Comparison of ENCODE assay signal across 30 mouse cellular contexts in the genomic region with DNA sequence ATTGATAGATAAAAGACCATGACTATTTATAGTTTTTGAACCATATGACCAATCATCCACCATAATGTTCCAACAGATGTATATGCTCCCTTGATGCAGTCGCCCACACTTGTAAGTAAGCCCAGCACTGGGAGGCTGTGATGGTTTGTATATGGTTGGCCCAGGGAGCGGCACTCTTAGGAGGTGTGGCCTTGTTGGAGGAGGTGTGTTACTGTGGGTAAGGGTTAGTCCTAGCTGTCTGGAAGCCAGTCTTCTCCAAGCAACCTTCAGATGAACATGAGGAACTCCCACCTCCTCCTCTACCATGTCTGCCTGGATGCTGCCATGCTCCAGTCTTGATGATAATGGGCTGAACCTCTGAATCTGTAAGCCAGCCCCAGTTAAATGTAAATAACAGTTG.
"Had no signal": no experiment of that assay in that cellular context is flagged by ENCODE, and none has a peak within 500 bp of the region (broad histone marks: within the 10 kb centered on the region; RNA-seq: fewer than 3 reads in every experiment).

No protein-coding gene starts in this region.

- ATAC-seq: liver, embryonic 12.5 days; liver, postnatal 0 days; lung, postnatal 0 days; midbrain, embryonic 13.5 days; midbrain, embryonic 15.5 days; midbrain, embryonic 16.5 days had no signal

- H3K4me1 ChIP-seq: limb, embryonic 15.5 days; midbrain, embryonic 10.5 days; midbrain, embryonic 12.5 days; midbrain, embryonic 13.5 days; midbrain, embryonic 15.5 days; neural tube, embryonic 12.5 days; neural tube, embryonic 13.5 days had no signal

- H3K4me2 ChIP-seq: limb, embryonic 12.5 days; limb, embryonic 13.5 days; limb, embryonic 15.5 days; liver, embryonic 11.5 days; liver, embryonic 12.5 days; liver, embryonic 13.5 days; liver, embryonic 15.5 days; midbrain, embryonic 11.5 days; midbrain, embryonic 12.5 days; midbrain, embryonic 13.5 days; midbrain, embryonic 15.5 days; neural tube, embryonic 12.5 days; neural tube, embryonic 13.5 days had no signal

- DNase-seq: left cerebral cortex, postnatal 4 days; liver; liver, embryonic 13.5 days; liver, postnatal 0 days; lung, adult 18-20 months; lung, postnatal 10 days; lung, postnatal 14 days; lung, postnatal 36 days; midbrain, embryonic 14.5 days had no signal

- H3K27me3 ChIP-seq: limb, embryonic 12.5 days; limb, embryonic 13.5 days; limb, embryonic 15.5 days; liver, embryonic 12.5 days; liver, embryonic 13.5 days; liver, embryonic 15.5 days; megakaryocyte, embryonic 14.5 days; midbrain, embryonic 12.5 days; midbrain, embryonic 13.5 days; midbrain, embryonic 15.5 days; neural tube, embryonic 12.5 days; neural tube, embryonic 13.5 days had no signal

- H3K9ac ChIP-seq: limb, embryonic 12.5 days; limb, embryonic 13.5 days; limb, embryonic 15.5 days; liver, embryonic 12.5 days; liver, embryonic 13.5 days; liver, embryonic 14.5 days; liver, embryonic 15.5 days; liver, postnatal 0 days; midbrain, embryonic 12.5 days; midbrain, embryonic 13.5 days; midbrain, embryonic 15.5 days; neural tube, embryonic 12.5 days; neural tube, embryonic 13.5 days had no signal

- H3K4me3 ChIP-seq: left cerebral cortex, adult 2 months; limb, embryonic 10.5 days; limb, embryonic 12.5 days; limb, embryonic 13.5 days; limb, embryonic 15.5 days; liver, embryonic 12.5 days; liver, embryonic 13.5 days; liver, embryonic 15.5 days; megakaryocyte, embryonic 14.5 days; midbrain, embryonic 10.5 days; midbrain, embryonic 12.5 days; midbrain, embryonic 13.5 days; midbrain, embryonic 15.5 days; myocyte; neural tube, embryonic 12.5 days; neural tube, embryonic 13.5 days had no signal

- H3K27ac ChIP-seq: left cerebral cortex, adult 2 months; limb, embryonic 10.5 days; limb, embryonic 12.5 days; limb, embryonic 13.5 days; limb, embryonic 15.5 days; liver, embryonic 12.5 days; liver, embryonic 13.5 days; liver, embryonic 14.5 days; liver, embryonic 15.5 days; macrophage; midbrain, embryonic 10.5 days; midbrain, embryonic 12.5 days; midbrain, embryonic 13.5 days; midbrain, embryonic 15.5 days; neural tube, embryonic 12.5 days; neural tube, embryonic 13.5 days had no signal

- H3K9me3 ChIP-seq: limb, embryonic 10.5 days; limb, embryonic 12.5 days; limb, embryonic 13.5 days; limb, embryonic 15.5 days; liver, embryonic 12.5 days; liver, embryonic 13.5 days; liver, embryonic 15.5 days; midbrain, embryonic 10.5 days; midbrain, embryonic 12.5 days; midbrain, embryonic 13.5 days; midbrain, embryonic 15.5 days; neural tube, embryonic 12.5 days had no signal

- H3K36me3 ChIP-seq: limb, embryonic 10.5 days; limb, embryonic 12.5 days; limb, embryonic 13.5 days; limb, embryonic 15.5 days; liver, embryonic 12.5 days; liver, embryonic 13.5 days; liver, embryonic 15.5 days; midbrain, embryonic 10.5 days; midbrain, embryonic 12.5 days; midbrain, embryonic 13.5 days; midbrain, embryonic 15.5 days; neural tube, embryonic 12.5 days; neural tube, embryonic 13.5 days had no signal
